Mouse (Mus musculus) naive thymus-derived CD4-positive, alpha-beta T cell, adult 2 months (primary cell): ENCODE measurements around the gene Srf.

ENCODE experiments used
- DNase-seq: peaks from one replicate; pipeline ENCODE4 v3.0.0-alpha.2; 2011; ENCODE audit warnings: low read depth

The Srf gene

DNA sequence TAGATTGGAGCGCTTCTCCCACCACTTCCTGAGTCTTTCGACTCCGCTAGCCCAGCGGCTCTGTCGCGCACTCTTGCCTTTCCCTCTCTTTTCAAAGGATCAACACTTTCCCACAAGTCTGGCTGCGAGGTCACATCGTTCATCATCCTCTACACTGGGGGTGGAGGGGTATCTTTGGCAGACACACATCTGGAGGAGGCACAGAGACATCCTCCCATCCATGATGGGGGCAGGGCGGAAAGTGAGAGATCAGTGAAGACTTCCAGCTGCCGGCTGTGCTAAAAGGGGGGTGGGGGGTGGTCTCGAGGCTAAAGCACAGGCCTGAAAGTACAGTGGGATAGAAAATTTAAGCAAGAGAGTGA is 590 bp upstream of the Srf start:
- no peak for DNase-seq

DNA sequence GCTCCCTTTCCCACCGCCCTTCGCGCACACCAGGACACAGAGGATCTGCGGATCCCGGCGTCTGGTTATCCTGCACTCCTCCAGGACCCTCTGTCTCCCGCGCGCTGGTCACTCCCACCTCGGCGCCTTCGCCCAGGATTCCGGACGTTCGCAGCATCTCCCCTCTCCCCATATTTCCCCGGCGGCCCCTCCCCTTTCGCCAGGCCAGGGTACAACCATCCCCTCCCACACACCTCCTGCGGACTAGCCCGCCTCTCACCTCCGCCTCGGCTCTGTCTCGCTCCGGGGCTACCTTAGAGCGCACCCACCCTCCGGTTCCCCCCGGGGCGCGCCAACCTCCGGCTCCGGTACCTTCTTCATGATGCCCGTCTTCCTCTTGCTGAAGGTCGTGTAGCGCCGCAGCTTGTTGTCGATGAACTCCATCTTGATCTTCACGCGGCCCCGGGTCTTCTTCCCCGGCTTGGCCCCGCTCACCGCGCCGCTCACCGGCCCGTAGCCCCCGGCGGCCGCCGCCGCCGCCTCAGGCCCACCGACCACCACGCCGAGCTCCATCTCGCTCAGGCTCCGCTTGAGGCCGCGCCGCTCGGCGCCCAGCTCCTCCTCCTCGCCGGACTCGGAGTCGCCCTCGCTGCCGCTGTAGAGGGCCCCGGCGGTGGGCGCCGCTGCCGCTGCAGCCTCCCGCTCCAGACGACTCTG is 850 bp downstream of the Srf start:
- DNase-seq, result peak; percentile 64

DNA sequence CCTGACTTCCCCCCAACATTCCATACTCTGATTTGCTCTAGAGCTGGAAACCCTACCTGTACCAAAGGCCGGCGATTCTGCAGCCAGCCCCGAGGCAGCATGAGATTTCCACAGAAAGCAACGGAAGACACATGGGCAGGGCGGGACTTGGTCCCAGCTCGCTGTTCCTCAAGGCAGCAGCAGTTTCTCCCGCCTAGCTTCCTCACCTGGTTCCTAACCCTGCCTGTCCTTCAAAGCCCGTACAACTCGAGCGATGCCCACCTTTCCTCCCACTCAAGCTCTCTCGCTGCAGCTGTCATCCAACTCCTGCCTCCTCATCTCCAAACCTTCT is 1.4 kb downstream of the Srf start:
- DNase-seq, result no peak

DNA sequence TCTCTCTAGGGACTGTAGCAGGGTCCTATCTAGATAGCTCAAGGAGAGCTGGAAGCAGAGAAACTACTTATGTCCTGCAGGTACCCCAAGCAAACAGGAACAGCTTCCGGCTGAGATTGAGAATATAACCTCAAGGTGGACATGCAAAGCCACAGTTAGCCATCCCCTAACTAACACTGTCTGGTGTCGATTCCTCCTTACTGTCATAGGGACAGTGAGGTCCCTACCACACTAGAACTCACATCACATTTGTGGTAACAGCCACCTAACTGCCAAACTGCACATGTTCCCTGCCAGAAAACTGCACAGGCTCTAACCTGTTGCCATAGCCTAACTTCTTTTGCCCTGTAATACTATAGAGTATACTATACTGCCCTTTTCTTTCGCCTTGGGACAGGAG is 2.0 kb downstream of the Srf start:
- DNase-seq, result no peak

DNA sequence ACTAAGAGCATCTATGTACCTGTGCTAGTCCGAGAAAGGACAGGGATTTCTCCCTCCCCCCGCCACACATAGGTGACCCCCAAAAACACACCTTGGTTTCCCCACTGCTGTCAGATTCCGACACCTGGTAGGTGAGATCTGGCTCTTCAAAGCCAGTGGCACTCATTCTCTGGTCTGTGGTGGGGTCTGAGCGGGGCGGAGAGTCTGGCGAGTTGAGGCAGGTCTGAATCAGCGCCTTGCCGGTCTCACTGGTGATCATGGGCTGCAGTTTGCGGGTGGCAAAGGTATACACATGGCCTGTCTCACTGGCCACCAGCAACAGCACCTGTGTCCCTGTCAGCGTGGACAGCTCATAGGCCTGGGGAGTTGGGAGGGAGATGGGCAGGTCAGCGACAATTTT is 2.5 kb downstream of the Srf start:
- DNase-seq, result no peak

DNA sequence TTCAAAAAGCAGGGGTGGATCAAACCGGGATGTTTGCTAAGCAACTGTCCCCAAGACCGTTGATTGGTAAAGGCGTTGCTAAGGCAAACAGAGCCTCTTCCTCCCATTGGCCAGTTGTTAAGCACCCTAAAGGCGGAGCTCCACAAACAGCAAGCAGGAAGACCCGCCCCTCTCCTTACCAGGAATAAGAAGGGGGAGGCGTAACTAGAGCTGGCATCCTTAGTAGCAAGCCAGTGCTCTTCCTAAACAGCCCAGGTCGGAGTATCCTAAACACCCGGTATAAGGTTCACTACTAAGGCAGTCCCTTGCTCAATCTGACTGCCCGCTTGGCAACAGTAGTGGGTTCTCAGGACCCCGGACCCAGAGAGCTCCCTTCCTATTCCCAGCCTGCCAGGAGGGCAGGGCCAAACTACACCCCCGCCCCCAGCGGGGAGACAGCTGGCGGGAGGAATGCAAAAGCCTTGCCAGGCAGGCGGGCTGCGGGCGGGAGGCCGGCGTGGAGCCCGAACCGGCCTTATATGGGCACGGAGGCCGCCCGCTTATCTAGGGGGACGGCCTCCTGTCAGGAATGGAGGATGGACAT is 3.0 kb downstream of the Srf start:
- peak; percentile 64 for DNase-seq

DNA sequence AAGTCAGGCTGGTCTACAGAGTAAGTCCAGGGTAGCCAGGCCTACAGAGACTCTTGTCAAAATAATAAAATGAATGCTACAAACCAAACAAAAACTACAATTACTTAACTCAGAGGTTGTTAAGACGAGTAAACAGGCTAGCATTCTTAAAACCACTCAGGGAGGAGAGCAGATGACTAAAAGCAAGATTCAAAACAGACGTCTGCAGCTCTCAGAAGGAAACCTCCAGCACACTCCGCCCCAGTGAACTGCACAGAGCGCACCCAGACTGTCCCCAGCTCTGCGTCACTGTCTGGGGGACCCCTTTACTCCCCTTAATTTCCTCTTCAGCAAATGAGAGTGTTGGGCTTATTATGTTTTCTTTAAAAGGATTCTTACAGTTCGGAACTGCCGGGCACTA is 3.8 kb downstream of the Srf start:
- DNase-seq, result no peak

DNA sequence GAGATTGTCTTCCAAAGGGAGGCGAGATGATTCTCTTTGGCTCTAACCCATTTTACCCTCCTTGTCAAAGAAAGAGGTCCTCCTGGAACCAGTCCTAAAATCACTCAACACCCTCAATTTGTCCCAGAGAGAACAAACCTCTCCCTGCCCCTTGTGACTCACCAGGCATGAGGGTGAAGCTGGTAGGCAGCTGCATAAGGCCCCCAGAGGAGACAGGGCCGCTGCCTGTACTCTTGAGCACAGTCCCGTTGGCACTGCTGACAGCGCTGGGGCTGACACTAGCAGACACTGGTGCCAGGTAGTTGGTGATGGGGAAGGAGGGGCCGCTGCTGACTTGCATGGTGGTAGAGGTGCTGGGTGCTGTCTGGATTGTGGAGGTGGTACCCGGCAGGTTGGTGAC is 4.6 kb downstream of the Srf start:
- DNase-seq, result no peak

DNA sequence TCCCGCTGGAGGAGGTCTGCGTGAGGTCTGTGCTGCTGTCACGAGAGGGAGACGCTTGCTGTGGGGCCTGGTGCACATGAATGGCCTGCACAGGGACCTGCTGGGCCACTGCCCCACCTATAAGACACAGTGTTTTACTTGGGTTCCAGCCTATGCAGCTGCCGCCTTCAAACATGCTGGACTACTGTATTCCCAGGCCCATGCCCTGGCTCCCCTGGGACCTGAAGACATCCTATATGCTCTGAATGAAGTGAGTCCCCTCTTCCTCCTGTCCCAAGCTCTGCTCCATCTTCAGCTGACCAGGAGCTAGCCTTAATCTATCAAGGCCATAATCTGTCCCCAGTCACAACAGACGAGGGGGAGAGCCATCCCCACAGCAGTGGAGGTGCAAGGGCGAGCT is 5.1 kb downstream of the Srf start:
- no peak for DNase-seq

DNA sequence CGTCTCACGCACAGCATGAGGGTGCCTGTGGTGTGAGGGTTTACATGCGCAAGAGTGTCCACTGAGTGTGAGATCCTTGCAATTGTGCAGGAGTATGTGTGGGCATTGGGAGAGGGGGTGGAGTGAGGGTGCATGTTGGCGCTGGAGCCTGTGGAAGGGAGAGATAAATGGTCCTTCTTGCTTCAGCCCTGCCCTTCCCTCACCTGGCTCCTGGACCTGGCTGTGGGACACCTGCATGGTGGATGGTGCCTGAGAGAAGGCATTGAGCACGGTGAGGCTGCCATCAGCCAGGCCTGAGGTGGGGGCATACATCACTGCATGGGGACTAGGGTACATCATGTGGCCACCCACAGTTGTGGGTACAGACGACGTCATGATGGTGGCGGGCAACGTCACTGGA is 6.3 kb downstream of the Srf start:
- no peak for DNase-seq

DNA sequence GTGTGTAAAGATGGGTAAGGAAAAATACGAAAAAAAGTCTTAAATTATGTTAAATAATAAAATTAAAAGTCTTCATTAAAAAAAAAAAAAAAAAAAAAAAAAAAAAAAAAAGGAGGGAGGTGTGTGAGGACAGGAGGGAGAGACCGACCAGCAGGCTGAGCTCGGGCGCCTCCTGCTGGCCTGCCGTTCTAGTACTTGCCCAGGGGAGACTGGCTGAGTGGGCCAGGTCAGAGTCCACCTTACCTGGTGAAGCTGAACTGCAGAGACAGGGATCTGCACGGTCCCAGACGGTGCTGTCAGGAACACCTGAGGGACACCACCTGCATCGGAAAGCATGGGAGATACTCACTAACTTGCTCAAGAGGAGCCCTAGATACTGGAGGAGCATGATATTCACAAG is 6.8 kb downstream of the Srf start:
- DNase-seq, result peak; percentile 66

DNA sequence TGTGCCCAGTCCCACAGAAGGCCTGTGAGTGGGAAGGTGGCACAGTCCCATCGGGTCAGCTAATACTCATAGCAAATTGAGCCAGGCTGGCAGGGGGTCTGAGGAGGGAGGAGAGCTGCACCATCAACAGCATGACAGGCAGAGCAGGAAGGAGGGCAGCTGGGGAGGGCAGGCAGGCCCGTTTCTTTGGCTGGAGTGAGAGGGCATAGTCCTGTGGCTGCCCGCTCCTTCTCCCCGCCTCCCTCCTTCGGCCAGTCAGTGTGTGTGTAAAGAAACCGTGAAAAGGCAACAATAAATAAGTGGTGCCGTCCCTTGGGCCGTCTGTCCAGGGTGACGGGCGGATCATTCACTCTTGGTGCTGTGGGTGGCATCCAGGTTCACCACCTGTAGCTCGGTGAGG is 7.2 kb downstream of the Srf start:
- no peak for DNase-seq

DNA sequence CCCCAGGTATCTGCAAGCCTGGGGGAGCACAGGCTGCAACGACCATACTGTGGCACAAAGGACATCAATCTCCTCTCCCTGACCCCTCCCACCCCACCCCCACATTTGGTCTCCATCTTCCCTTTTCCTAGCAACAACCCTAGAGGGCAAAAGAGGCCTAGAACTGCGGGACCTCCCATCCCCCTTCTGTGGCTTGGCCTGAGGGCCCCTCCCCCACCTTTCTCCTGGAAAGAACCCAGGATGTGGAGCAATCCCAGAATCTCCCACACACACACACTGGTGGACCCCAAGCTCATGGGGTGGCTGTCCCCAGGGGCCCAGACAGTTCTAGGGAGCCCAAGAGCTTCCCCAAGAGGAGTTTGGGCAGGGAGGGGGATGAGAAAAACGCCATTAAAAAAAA is 8.1 kb downstream of the Srf start:
- DNase-seq, result no peak

DNA sequence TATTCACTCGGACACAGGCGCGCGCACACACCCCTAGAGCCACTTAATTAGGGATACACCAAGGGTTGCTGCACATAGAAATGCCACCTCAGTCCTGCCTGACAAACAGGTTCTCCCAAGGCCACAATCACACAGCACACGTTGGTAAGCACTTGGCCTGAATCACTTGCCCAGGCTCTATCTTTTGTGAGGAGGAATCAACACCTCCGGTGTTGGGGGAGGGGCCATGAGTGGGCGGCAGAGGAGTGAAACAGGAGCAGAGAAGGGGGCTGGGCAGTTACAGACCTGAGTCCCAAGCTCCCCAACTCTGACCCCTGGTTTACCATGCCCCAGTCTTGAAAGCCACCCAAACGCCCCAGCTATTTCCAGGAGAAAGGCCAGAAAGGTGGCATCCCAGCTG is 9.0 kb downstream of the Srf start:
- no peak for DNase-seq

DNA sequence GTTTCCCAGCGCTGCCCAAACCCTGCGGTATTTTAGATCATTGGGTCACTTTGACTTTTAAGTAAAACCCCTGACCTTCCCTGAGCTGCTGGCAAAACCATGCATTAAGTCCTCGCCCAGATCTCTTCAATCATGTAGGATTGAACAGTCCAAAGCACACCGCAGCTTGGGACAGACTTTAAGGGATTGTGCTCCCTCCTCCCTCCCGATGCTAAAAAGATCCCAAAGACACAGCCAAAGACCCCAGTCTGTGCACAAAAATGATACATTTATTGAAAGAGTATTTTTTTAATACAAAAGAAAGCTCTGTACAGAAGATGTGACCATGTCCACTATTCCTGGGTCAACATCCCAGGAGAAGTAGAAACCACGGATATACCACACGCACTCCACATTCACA is 9.4 kb downstream of the Srf start:
- DNase-seq, result no peak

DNA sequence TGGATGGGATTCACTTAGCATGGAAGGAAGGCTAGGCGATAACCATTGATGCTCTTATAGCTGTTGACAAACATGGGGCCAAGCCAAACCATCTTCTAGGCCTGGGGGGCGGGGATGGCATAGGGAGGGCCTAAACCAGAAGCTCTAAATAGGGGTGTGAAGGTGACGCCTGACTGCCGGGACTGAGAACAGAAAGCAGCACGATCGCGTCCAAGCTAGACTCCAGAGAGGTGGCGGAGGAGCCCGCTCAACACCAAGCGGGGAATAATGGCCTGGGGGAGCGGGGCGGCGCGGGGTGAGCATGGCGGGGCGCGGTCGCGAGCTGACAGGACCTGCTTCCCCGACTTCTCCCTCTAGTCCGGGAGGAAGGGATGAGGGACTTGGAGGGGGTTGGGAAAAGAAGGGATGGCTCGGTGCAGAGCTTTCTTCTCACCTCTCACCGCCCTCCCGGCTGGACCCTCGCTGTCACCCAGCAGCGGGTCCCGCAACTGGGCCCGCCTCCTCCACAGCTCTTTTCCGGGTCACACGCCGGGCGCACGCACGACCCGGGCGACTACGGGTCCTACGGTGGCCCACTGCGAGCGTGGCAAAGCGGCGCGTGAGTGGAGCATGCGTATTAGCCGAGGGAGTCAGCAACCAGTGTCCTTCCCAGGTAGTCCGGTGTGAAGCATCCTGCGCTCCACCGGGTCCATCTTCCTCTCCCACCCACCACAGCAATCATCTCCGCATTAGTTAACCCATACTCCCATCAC is 10.0 kb downstream of the Srf start, which contains the start of gene Cul9:
TSS of gene Cul9 (minus strand) at position 576 of the 752 bp plus-strand sequence.
- DNase-seq, result peak; percentile 54

DNA sequence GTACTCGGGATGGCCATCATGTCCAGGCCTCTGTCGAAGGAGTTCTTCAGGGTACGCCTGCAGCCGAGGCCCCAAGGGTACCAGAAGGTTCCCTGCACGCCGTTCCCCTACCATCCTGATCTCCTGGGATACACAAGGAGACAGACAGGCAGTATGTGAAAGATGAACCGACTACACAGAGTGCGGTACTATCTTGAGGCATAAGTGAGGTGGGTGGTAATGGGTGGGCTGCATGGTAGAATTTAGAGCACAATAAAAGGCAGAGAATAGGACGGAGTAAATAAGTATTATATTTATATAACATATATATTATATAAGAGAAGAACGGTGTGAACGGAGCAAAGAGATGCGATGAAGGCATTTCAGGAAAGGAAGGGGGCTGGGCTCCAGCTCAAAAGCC is 12.3 kb downstream of the Srf start:
- no peak for DNase-seq

DNA sequence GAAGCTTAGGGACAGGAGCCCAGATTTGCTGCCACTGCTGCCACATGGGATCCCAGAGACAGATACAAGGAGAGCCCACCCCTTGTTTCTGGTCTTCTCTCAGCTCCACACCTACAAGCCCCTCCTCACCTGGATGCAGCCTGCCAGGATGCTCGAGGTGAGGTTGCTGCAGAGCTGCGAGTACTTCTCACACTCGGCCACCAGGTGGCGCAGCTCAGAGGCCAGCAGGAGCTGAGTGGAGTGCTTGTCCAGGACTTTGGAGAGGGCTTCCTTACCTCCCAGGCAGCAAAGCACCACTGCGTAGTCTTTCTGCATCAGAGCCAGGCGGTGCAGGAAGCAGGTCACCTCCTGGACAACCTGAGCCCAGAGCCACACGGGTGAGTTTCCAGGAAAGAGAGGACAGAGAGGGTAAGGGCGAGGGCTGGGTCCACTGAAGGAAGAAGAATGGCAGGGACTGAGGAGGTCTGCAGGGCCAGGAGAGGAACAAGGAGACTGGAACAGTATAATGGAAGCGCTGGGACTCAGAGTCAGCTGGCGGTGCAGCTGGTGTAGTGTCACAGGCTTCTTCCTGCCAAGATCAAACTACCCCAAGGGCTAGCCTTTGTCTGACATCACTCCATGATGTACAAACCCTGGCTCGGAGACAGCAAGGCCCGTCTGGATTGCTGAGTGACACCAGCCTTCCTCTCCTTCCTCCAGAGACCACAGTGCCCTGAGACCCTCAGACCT is 30.2 kb downstream of the Srf start:
- peak; percentile 80 for DNase-seq

DNA sequence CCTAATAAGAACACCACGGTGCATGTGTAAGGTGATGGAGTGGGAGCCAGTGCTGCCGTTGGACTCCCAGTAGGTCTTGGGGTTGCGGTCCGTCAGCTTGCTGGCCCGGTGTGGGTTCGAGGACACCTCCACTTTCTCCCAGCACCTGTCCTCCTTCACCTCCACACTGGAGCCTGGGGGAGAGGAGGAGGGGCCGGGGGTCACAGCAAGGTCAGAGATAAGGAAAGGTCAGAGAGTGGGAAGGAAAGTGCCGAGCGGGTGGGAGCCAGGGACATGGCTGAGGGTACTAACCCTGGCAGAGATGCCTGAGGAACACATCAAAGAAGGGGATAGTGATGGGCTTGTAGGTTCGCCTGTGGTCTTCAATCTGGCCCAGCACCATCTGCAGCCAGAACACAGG is 30.9 kb downstream of the Srf start:
- DNase-seq, result no peak

DNA sequence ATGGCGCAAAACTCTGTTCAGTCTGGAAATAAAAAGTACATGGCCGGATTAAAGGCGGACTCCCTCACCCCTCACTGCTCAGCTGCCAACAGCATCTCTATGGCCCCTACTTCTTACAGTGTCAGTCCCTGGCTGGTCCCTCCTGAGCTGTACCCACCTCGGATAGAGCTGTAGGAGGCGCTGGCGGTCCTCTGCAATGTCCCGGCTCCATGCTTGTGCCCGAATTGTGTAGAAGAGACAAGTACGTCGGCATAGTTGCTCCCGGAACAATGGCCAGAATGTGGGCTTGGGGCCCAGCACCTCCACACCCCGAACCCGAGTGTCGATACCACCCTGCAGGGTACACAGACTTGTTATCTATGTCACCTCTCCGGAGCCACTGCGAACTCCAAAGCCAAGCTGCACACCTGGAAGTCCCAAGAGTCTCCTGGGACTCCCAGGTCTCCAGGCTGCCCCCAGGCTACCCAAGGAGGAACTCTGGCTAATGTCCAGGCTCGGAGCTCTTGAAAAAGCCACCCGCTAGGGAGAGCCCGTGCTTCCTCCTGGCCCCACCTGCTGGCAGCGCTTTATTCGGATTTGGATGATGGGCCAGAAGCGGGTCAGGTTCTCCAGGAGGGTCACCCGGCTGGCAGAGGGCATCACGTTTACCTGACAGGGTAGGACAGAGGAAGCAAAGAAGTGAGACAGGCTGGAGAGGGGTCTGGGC is 33.9 kb downstream of the Srf start:
- DNase-seq, result no peak

DNA sequence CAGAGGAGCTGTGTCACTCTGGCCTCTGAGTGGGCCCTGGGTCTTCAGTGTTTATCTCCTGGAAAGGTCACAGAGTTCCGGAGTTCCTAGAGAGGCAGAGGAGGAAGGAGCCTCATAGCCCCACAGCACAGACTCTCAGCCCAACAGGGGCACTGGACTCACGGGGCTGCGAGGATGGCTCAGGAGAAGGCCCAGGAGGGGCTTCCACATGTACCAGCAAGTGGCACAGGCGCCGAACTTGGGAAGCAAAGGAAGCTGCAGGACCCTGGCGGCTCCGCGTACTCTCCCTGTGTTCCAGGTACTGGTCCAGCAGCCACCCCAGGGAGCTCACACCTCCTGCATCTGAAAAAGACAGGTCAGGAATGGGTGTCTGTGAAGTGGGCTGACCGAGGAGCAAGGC is 34.8 kb downstream of the Srf start:
- DNase-seq, result no peak

DNA sequence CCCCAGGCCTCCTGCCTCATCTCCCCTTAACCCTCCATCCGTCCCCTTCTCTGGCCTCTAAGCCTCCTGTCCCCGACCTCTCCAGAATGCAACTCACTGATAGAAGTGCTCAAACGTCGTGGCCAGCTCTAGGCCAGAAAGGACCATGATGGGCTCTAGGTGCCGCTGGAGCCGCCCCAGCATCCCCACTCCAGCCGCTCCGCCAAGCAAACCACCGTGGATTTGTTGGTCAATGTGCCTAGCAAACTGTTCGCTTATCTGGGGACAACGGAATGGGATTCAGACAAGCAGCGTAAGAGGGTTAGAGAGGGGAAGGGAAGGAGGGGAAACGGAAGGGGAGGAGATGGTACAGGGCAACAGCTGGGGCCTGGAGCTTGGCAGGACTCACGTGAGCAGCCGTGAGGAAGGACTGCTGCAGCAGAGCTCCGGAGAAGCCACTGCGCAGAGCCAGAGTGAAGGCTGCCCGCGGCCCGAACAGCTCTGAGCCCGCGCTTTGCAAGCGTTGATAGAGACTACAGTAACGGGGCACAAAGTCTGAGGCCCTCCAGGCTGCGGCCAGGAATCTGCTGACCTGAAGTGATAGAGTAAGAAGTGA is 35.5 kb downstream of the Srf start:
- no peak for DNase-seq
